Mouse (Mus musculus): Measurements from ENCODE around the gene Prkag2. TPM values are rescaled to one million over a fixed set of nuclear protein-coding genes. Genes with fewer than 3 reads are reported as not detected.
A peak's percentile ranks its signal among the peaks of the same experiment; 100 is the strongest.

Gene Prkag2
- polyA plus RNA-seq, 1 experiment from 2014 or later = 112 TPM

DNA sequence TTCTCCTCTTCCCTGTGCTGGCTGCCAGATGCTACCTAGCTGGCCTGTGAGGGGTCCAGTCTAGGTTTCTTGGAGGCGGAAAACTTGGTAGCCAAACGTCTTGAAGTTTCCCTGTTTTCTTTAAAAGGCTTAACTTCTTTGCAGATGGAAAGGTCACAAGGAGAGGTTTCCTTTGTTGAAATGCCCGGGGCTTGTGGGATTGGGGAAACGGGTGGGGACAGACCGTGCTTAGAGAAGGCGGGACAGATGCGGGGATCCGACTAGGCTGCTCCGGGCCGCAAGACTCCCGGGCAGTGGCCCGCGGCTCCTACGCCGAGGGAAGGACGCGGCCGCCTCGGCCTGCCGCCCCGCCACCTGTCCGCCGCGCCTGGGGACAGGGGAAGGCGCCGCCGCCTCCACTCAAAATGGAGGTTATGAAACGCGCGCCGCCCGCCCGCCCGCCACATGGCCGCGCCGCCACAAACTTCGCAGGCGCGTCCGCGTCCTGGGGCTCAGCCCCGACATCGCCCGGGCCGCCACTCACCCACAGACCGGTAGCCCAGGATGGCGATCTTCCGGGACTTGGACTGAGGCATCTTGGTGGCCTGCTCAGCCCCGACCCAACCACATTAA, 258.7 kb downstream of the Prkag2 start:
- peaks cover 29% of the 10 kb centered on the region for H3K4me1 ChIP-seq (ENCODE audit: control insufficient read depth, insufficient read depth, low read length)
- no peaks in the 10 kb centered on the region for H3K36me3 ChIP-seq (ENCODE audit: control insufficient read depth, insufficient read depth, low read length)
- WGBS = under 1% methylated on average over 44 of the region's 50 CpGs
- peak overlapping the region; percentile 97 for H3K27ac ChIP-seq (ENCODE audit: low read length)
- no peaks in the 10 kb centered on the region for H3K9me3 ChIP-seq (replicated peaks; ENCODE audit: control insufficient read depth, low read length, poor library complexity, severe bottlenecking)
- H3K4me2 ChIP-seq (ENCODE audit: low read length) = peak overlapping the region; percentile 63
- no peaks in the 10 kb centered on the region for H3K27me3 ChIP-seq (ENCODE audit: control insufficient read depth, insufficient read depth, low read depth, low read length)
- peak overlapping the region; percentile 89 for H3K9ac ChIP-seq (ENCODE audit: low read depth, low read length)
- peak; percentile 5; the same call in 1 of the 2 replicates for ATAC-seq
- peak overlapping the region; percentile 85 for H3K4me3 ChIP-seq (ENCODE audit: low read depth, low read length)

GRCm38 (mm10) chr5:24840975-24841431, 259.4 kb downstream of the Prkag2 start:
- peak overlapping the region; percentile 89 for H3K9ac ChIP-seq (ENCODE audit: low read depth, low read length)
- H3K36me3 ChIP-seq (ENCODE audit: control insufficient read depth, insufficient read depth, low read length) = no peaks in the 10 kb centered on the region
- ATAC-seq = no peak
- H3K4me3 ChIP-seq (ENCODE audit: low read depth, low read length) = peak overlapping the region; percentile 85
- H3K9me3 ChIP-seq (replicated peaks; ENCODE audit: control insufficient read depth, low read length, poor library complexity, severe bottlenecking) = no peaks in the 10 kb centered on the region
- H3K27ac ChIP-seq (ENCODE audit: low read length) = no peak overlapping the region
- WGBS = 14% methylated on average over 11 of the region's 11 CpGs
- H3K4me2 ChIP-seq (ENCODE audit: low read length) = peak overlapping the region; percentile 63
- no peaks in the 10 kb centered on the region for H3K27me3 ChIP-seq (ENCODE audit: control insufficient read depth, insufficient read depth, low read depth, low read length)
- H3K4me1 ChIP-seq (ENCODE audit: control insufficient read depth, insufficient read depth, low read length) = peaks cover 29% of the 10 kb centered on the region

DNA sequence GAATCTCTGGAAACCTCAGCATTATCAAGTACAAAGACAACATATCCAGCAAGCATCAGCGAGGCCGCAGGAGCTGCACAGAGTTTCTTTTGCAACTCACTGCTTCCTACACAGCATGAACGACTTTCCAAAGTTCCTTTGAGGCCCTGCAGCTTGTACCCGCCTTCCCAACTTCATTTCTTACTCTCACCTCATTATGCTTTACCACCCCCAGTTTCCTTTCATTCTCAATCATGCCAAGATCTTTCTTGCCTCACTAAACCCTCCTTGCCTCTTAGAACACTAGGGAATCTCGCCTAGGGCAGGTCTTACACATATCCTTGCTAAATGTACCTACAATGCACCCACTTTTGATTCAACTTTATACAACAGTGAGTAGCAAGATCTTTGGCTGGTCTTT, 266.0 kb downstream of the Prkag2 start:
- 76% methylated on average over 5 of the region's 5 CpGs for WGBS
- Histone ChIP-seq H3K27me3 (ENCODE audit: control insufficient read depth, insufficient read depth, low read depth, low read length) (no peaks in the 10 kb centered on the region), H3K9me3 (replicated peaks; ENCODE audit: control insufficient read depth, low read length, poor library complexity, severe bottlenecking) (no peaks in the 10 kb centered on the region), H3K9ac (ENCODE audit: low read depth, low read length) (no peak overlapping the region), H3K27ac (ENCODE audit: low read length) (no peak overlapping the region), H3K36me3 (ENCODE audit: control insufficient read depth, insufficient read depth, low read length) (no peaks in the 10 kb centered on the region), H3K4me3 (ENCODE audit: low read depth, low read length) (no peak overlapping the region), H3K4me1 (ENCODE audit: control insufficient read depth, insufficient read depth, low read length) (peaks cover 8% of the 10 kb centered on the region), H3K4me2 (ENCODE audit: low read length) (no peak overlapping the region)
- ATAC-seq = no peak

GRCm38 (mm10) chr5:24831912-24832311, 268.5 kb downstream of the Prkag2 start:
- Histone ChIP-seq H3K9ac (ENCODE audit: low read depth, low read length) (no peak overlapping the region), H3K27me3 (ENCODE audit: control insufficient read depth, insufficient read depth, low read depth, low read length) (no peaks in the 10 kb centered on the region), H3K36me3 (ENCODE audit: control insufficient read depth, insufficient read depth, low read length) (no peaks in the 10 kb centered on the region), H3K4me1 (ENCODE audit: control insufficient read depth, insufficient read depth, low read length) (0 out of 2 replicates have a peak, but pooled peaks cover 2% of the 10 kb centered on the region), H3K9me3 (replicated peaks; ENCODE audit: control insufficient read depth, low read length, poor library complexity, severe bottlenecking) (no peaks in the 10 kb centered on the region), H3K27ac (ENCODE audit: low read length) (no peak overlapping the region), H3K4me2 (ENCODE audit: low read length) (no peak overlapping the region), H3K4me3 (ENCODE audit: low read depth, low read length) (no peak overlapping the region)
- ATAC-seq = no peak
- 92% methylated on average over 3 of the region's 3 CpGs for WGBS

GRCm38 (mm10) chr5:24828446-24828845, 272.0 kb downstream of the Prkag2 start:
- H3K4me2 ChIP-seq (ENCODE audit: low read length) = no peak overlapping the region
- no peak overlapping the region for H3K27ac ChIP-seq (ENCODE audit: low read length)
- no peaks in the 10 kb centered on the region for H3K36me3 ChIP-seq (ENCODE audit: control insufficient read depth, insufficient read depth, low read length)
- ATAC-seq = no peak
- H3K9ac ChIP-seq (ENCODE audit: low read depth, low read length) = no peak overlapping the region
- WGBS = 89% methylated on average over 3 of the region's 3 CpGs
- no peaks in the 10 kb centered on the region for H3K27me3 ChIP-seq (ENCODE audit: control insufficient read depth, insufficient read depth, low read depth, low read length)
- H3K9me3 ChIP-seq (replicated peaks; ENCODE audit: control insufficient read depth, low read length, poor library complexity, severe bottlenecking) = no peaks in the 10 kb centered on the region
- H3K4me3 ChIP-seq (ENCODE audit: low read depth, low read length) = no peak overlapping the region
- 0 out of 2 replicates have a peak, but pooled peaks cover 5% of the 10 kb centered on the region for H3K4me1 ChIP-seq (ENCODE audit: control insufficient read depth, insufficient read depth, low read length)

GRCm38 (mm10) chr5:24827173-24827572, 273.3 kb downstream of the Prkag2 start:
- H3K9ac ChIP-seq (ENCODE audit: low read depth, low read length) = no peak overlapping the region
- no peak for ATAC-seq
- H3K4me3 ChIP-seq (ENCODE audit: low read depth, low read length) = no peak overlapping the region
- H3K27ac ChIP-seq (ENCODE audit: low read length) = no peak overlapping the region
- H3K4me2 ChIP-seq (ENCODE audit: low read length) = no peak overlapping the region
- H3K4me1 ChIP-seq (ENCODE audit: control insufficient read depth, insufficient read depth, low read length) = 0 out of 2 replicates have a peak, but pooled peaks cover 5% of the 10 kb centered on the region
- H3K36me3 ChIP-seq (ENCODE audit: control insufficient read depth, insufficient read depth, low read length) = no peaks in the 10 kb centered on the region
- no peaks in the 10 kb centered on the region for H3K27me3 ChIP-seq (ENCODE audit: control insufficient read depth, insufficient read depth, low read depth, low read length)
- 89% methylated on average over 2 of the region's 2 CpGs for WGBS
- no peaks in the 10 kb centered on the region for H3K9me3 ChIP-seq (replicated peaks; ENCODE audit: control insufficient read depth, low read length, poor library complexity, severe bottlenecking)

GRCm38 (mm10) chr5:24826056-24826770, 274.2 kb downstream of the Prkag2 start:
- WGBS = 92% methylated on average over 9 of the region's 9 CpGs
- H3K27ac ChIP-seq (ENCODE audit: low read length) = no peak overlapping the region
- ATAC-seq = no peak

DNA sequence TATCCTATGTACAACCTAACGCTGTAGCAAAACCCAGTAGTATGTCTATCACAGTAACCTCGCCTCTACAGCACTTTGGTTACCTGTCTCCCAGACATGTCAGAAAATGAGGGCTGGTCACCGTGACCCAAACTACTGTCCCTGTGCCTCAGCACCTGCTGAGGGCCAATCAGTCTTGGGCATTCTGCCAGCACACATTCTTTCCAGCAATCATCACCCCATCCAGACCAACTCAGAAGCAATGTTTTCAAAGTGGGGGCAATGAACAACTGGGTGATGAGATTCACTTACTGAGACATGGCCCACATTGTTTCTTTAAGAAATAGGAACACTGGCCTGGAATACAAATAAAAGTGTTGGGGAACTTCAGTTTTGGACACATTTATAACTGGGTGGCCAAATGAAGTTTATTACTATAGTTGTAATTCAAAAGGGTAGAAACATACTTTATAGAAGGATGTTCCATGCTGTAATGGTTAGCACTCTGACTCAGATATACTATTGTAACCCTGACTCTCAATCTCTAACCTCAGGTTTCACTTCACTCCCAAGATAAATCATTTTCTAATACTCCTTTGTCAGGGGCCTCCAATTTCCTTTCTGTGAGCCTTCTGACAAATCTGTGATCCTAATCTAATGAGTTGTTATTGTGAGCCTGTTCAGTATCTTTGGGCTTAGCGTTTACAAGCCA, 274.9 kb downstream of the Prkag2 start:
- Histone ChIP-seq H3K27me3 (ENCODE audit: control insufficient read depth, insufficient read depth, low read depth, low read length) (no peaks in the 10 kb centered on the region), H3K9ac (ENCODE audit: low read depth, low read length) (no peak overlapping the region), H3K4me1 (ENCODE audit: control insufficient read depth, insufficient read depth, low read length) (peaks cover 8% of the 10 kb centered on the region), H3K27ac (ENCODE audit: low read length) (no peak overlapping the region), H3K4me2 (ENCODE audit: low read length) (no peak overlapping the region), H3K4me3 (ENCODE audit: low read depth, low read length) (no peak overlapping the region), H3K9me3 (replicated peaks; ENCODE audit: control insufficient read depth, low read length, poor library complexity, severe bottlenecking) (no peaks in the 10 kb centered on the region), H3K36me3 (ENCODE audit: control insufficient read depth, insufficient read depth, low read length) (no peaks in the 10 kb centered on the region)
- WGBS = 87% methylated on average over 4 of the region's 4 CpGs
- ATAC-seq = no peak

More at GRCm38 (mm10) chr5:24826056-24826770, 274.2 kb downstream of the Prkag2 start:
- H3K4me2 ChIP-seq (ENCODE audit: low read length) = no peak overlapping the region
- no peak overlapping the region for H3K4me3 ChIP-seq (ENCODE audit: low read depth, low read length)
- H3K9ac ChIP-seq (ENCODE audit: low read depth, low read length) = no peak overlapping the region
- peaks cover 7% of the 10 kb centered on the region; the same call in 1 of the 2 replicates for H3K4me1 ChIP-seq (ENCODE audit: control insufficient read depth, insufficient read depth, low read length)
- no peaks in the 10 kb centered on the region for H3K27me3 ChIP-seq (ENCODE audit: control insufficient read depth, insufficient read depth, low read depth, low read length)
- no peaks in the 10 kb centered on the region for H3K9me3 ChIP-seq (replicated peaks; ENCODE audit: control insufficient read depth, low read length, poor library complexity, severe bottlenecking)
- no peaks in the 10 kb centered on the region for H3K36me3 ChIP-seq (ENCODE audit: control insufficient read depth, insufficient read depth, low read length)

All from midbrain, embryonic 16.5 days (tissue).